Mouse (Mus musculus) megakaryocyte, embryonic 14.5 days (primary cell): ENCODE data around the gene Kcne1. TPM values are rescaled to one million over a fixed set of nuclear protein-coding genes. Genes with fewer than 3 reads are reported as not detected.

Experiments used
- H3K27me3 ChIP-seq: replicated peaks from 2 replicates; pipeline ENCODE3; 2012; ENCODE audit warnings: inconsistent platforms
- H3K36me3 ChIP-seq: replicated peaks from 2 replicates; pipeline ENCODE3; 2012; ENCODE audit warnings: low read length, inconsistent platforms, mixed read lengths
- H3K4me1 ChIP-seq: 2 replicates; pipeline ENCODE4 v1.6.1; 2012; ENCODE audit warnings: inconsistent platforms
- H3K4me3 ChIP-seq: replicated peaks from 2 replicates; pipeline ENCODE3; 2012; ENCODE audit warnings: moderate library complexity, mild to moderate bottlenecking, inconsistent platforms
- H3K9me3 ChIP-seq: 2 replicates; pipeline ENCODE4 v1.6.1; 2012; ENCODE audit warnings: inconsistent platforms
- FLI1 ChIP-seq: IDR thresholded peaks from 2 replicates; pipeline ENCODE4 v1.6.1; 2012; ENCODE audit warnings: low read length, inconsistent platforms, mixed read lengths
- GATA1 ChIP-seq: IDR thresholded peaks from 3 replicates; pipeline ENCODE4 v1.6.1; 2012; ENCODE audit warnings: mixed read lengths, low read length, inconsistent platforms, borderline replicate concordance
- polyA plus RNA-seq: library from polyadenylated mRNA; stranded (reverse); fragments of >175 nt; gene quantifications from 2 replicates; pipeline ENCODE4 v1.2.3, GENCODE M21; 2012; ENCODE audit warnings: low replicate concordance; ENCODE audit not compliant: insufficient read depth

The Kcne1 gene
- polyA plus RNA-seq, 1 experiment, result 0.02 TPM

GRCm38 (mm10) chr16:92358734-92359133 is 534 bp downstream of the Kcne1 start:
- Histone ChIP-seq H3K4me3 (no peak overlapping the region), H3K27me3 (peaks cover 80% of the 10 kb centered on the region), H3K36me3 (no peaks in the 10 kb centered on the region)

GRCm38 (mm10) chr16:92357566-92357965 is 1.7 kb downstream of the Kcne1 start:
- Histone ChIP-seq H3K4me3 (no peak overlapping the region), H3K36me3 (no peaks in the 10 kb centered on the region)
- no peak for TF ChIP-seq GATA1
- no peak for TF ChIP-seq FLI1

More at GRCm38 (mm10) chr16:92358734-92359133, 534 bp downstream of the Kcne1 start:
- Histone ChIP-seq H3K4me1 (no peaks in the 10 kb centered on the region), H3K9me3 (no peaks in the 10 kb centered on the region)
- no peak for TF ChIP-seq FLI1
- TF ChIP-seq GATA1, result no peak

GRCm38 (mm10) chr16:92357023-92357422 is 2.2 kb downstream of the Kcne1 start:
- TF ChIP-seq GATA1 (no peak), FLI1 (no peak)
- Histone ChIP-seq H3K27me3 (peaks cover 72% of the 10 kb centered on the region), H3K4me1 (peaks cover under 1% of the 10 kb centered on the region; the same call in 1 of the 2 replicates), H3K4me3 (no peak overlapping the region), H3K9me3 (no peaks in the 10 kb centered on the region), H3K36me3 (no peaks in the 10 kb centered on the region)

More at GRCm38 (mm10) chr16:92357566-92357965, 1.7 kb downstream of the Kcne1 start:
- Histone ChIP-seq H3K4me1 (no peaks in the 10 kb centered on the region), H3K27me3 (peaks cover 76% of the 10 kb centered on the region), H3K9me3 (no peaks in the 10 kb centered on the region)

- Histone ChIP-seq H3K9me3 (no peaks in the 10 kb centered on the region), H3K36me3 (no peaks in the 10 kb centered on the region), H3K4me1 (peaks cover 5% of the 10 kb centered on the region), H3K27me3 (peaks cover 70% of the 10 kb centered on the region), H3K4me3 (no peak overlapping the region)
- no peak for TF ChIP-seq GATA1
- TF ChIP-seq FLI1, result no peak
Measured at GRCm38 (mm10) chr16:92355982-92356381, 3.3 kb downstream of the Kcne1 start.

- Histone ChIP-seq H3K9me3 (no peaks in the 10 kb centered on the region), H3K4me3 (no peak overlapping the region), H3K4me1 (peaks cover 5% of the 10 kb centered on the region), H3K36me3 (no peaks in the 10 kb centered on the region), H3K27me3 (peaks cover 68% of the 10 kb centered on the region)
- no peak for TF ChIP-seq FLI1
- TF ChIP-seq GATA1, result no peak
Measured at GRCm38 (mm10) chr16:92355366-92355765, 3.9 kb downstream of the Kcne1 start.

- Histone ChIP-seq H3K36me3 (no peaks in the 10 kb centered on the region), H3K9me3 (no peaks in the 10 kb centered on the region), H3K27me3 (peaks cover 60% of the 10 kb centered on the region), H3K4me3 (no peak overlapping the region), H3K4me1 (peaks cover 9% of the 10 kb centered on the region)
- TF ChIP-seq GATA1 (no peak), FLI1 (no peak)
Measured at GRCm38 (mm10) chr16:92353897-92354296, 5.4 kb downstream of the Kcne1 start.

GRCm38 (mm10) chr16:92353295-92353694 is 6.0 kb downstream of the Kcne1 start:
- H3K4me3 ChIP-seq, result no peak overlapping the region
- peaks cover 56% of the 10 kb centered on the region for H3K27me3 ChIP-seq
- H3K4me1 ChIP-seq, result peaks cover 9% of the 10 kb centered on the region
- no peak for TF ChIP-seq FLI1
- TF ChIP-seq GATA1, result no peak
- H3K36me3 ChIP-seq, result no peaks in the 10 kb centered on the region
- no peaks in the 10 kb centered on the region; the same call in 1 of the 2 replicates for H3K9me3 ChIP-seq

- TF ChIP-seq FLI1 (no peak), GATA1 (no peak)
- H3K27me3 ChIP-seq, result peaks cover 21% of the 10 kb centered on the region
Measured at GRCm38 (mm10) chr16:92348941-92349340, 10.3 kb downstream of the Kcne1 start.

GRCm38 (mm10) chr16:92346297-92346916 is 12.9 kb downstream of the Kcne1 start:
- no peak for TF ChIP-seq GATA1
- TF ChIP-seq FLI1, result no peak
- H3K4me1 ChIP-seq, result peaks cover 29% of the 10 kb centered on the region
- no peaks in the 10 kb centered on the region for H3K36me3 ChIP-seq

More at GRCm38 (mm10) chr16:92348941-92349340, 10.3 kb downstream of the Kcne1 start:
- H3K4me1 ChIP-seq, result peaks cover 33% of the 10 kb centered on the region
- H3K4me3 ChIP-seq, result no peak overlapping the region
- no peaks in the 10 kb centered on the region; the same call in 1 of the 2 replicates for H3K9me3 ChIP-seq
- no peaks in the 10 kb centered on the region for H3K36me3 ChIP-seq

GRCm38 (mm10) chr16:92345177-92345576 is 14.1 kb downstream of the Kcne1 start:
- TF ChIP-seq FLI1 (no peak), GATA1 (no peak)
- Histone ChIP-seq H3K27me3 (peaks cover 13% of the 10 kb centered on the region), H3K36me3 (no peaks in the 10 kb centered on the region), H3K4me1 (peaks cover 40% of the 10 kb centered on the region), H3K4me3 (peak overlapping the region; percentile 57), H3K9me3 (no peaks in the 10 kb centered on the region; the same call in 1 of the 2 replicates)

More at GRCm38 (mm10) chr16:92346297-92346916, 12.9 kb downstream of the Kcne1 start:
- Histone ChIP-seq H3K4me3 (no peak overlapping the region), H3K27me3 (peaks cover 10% of the 10 kb centered on the region), H3K9me3 (no peaks in the 10 kb centered on the region; the same call in 1 of the 2 replicates)
